Mouse (Mus musculus): ENCODE measurements at regions not wholly inside any gene's neighbourhood (a gene's known extent, or its start where the extent isn't known, plus 50 kb on each side); places are given as distances from the start of the nearest gene placed in this dataset.
A peak's percentile ranks its signal among the peaks of the same experiment; 100 is the strongest.

DNA sequence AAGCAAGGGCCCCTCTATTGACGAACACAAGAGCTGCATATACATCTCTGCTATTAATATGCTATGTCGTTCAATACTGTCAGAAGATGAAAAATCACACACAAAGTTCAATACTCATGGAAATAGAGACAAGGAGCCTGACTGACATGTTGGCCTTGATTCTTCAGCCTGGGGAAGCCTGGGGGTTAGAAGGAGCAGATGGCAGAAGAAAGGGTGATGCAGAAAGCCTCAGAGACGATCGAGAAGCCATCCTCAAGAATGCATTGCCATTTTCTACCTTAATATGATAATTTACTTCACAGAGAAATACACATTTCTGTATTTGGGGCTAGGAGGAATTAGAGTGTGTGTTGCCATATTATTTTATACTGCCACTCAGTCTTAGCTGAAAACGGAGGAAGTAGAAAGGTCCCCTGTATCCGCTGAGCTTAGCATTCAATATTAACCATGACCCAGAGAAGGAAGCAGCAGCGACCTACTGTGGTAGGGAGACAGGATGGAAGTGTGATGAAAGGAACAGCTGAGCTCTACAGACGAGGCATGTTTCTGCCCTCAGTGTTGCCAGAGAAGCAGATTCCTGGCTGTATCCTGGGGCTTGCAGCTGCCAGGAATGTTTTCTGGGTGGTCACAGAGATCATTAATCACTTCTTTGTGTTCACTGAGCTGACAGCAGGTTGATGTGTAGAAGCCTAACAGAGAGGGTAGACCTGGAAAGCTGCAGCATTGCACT lies 105.2 kb downstream of the Lrig3 start:
- 52% methylated on average over 8 of the region's 8 CpGs for WGBS
- no peaks in the 10 kb centered on the region for H3K27me3 ChIP-seq
- peak; percentile 87; the same call in 1 of the 2 replicates for ATAC-seq (ENCODE audit: insufficient number of reproducible peaks, insufficient read depth, low FRiP score, low TSS enrichment, low read depth)
- H3K9ac ChIP-seq (replicated peaks) = no peak overlapping the region
- peaks cover 16% of the 10 kb centered on the region for H3K4me1 ChIP-seq (replicated peaks)
- no peak overlapping the region for H3K4me3 ChIP-seq (replicated peaks)
- H3K36me3 ChIP-seq = no peaks in the 10 kb centered on the region
- H3K27ac ChIP-seq = 0 out of 2 replicates have a peak overlapping the region, but pooled peaks have one; percentile 35
- no peak overlapping the region for H3K4me2 ChIP-seq
- 0 out of 2 replicates have a peak, but pooled peaks cover 2% of the 10 kb centered on the region for H3K9me3 ChIP-seq

DNA sequence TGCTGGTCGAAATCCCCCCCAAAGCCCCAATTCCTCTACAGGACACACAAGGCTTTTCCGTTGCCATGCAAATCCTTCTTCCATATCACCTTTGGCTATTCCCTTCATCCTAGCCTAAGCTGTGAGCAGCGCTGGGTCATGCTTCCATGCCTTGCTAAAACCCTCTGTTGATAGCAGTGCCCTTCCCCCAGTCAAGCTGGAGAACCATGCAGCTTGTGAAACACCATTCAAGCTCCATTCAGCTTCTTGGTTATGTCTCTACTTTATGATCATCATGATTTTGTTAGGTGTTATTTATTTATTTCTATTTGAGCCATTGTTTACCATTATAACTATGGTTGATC lies 105.7 kb downstream of the Lrig3 start:
- no peak for ATAC-seq (ENCODE audit: insufficient number of reproducible peaks, insufficient read depth, low FRiP score, low TSS enrichment, low read depth)
- Histone ChIP-seq H3K9me3 (no peaks in the 10 kb centered on the region), H3K4me3 (replicated peaks) (no peak overlapping the region), H3K9ac (replicated peaks) (no peak overlapping the region), H3K27me3 (no peaks in the 10 kb centered on the region), H3K4me1 (replicated peaks) (peaks cover 16% of the 10 kb centered on the region), H3K27ac (no peak overlapping the region), H3K4me2 (no peak overlapping the region), H3K36me3 (no peaks in the 10 kb centered on the region)
- WGBS = 67% methylated on average over 3 of the region's 3 CpGs

DNA sequence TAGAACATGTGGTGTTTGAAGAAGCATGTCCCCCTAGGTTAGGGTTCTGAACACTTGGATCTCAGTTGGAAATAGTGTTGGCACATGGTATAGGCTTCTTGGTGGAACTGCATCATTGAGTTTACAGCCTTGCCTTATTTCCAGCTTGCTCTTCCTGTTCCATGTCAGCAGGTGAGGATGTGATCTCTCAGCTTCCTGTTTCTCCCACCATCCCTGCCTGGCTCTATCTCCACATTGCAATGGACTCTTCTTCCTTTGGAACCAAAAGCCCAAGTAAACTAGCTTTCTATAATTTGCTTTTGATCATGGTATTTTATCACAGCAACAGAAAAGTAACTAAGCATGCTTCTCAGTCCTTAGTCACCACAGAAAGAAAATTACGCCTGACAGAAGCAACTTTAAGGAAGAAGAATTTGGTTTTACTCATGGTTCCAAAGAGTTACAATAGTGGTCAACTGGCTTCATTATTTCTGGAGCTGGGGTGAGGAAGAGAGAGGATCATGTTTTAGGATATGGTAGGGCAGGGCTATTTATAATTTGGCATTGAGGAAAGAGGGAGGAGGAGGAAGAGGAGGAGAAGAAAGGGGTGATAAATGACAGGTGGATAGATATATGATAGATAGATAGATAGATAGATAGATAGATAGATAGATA lies 111.5 kb downstream of the Lrig3 start:
- no peak overlapping the region for H3K27ac ChIP-seq
- H3K9me3 ChIP-seq = no peaks in the 10 kb centered on the region
- no peak overlapping the region for H3K4me3 ChIP-seq (replicated peaks)
- no peaks in the 10 kb centered on the region for H3K4me1 ChIP-seq (replicated peaks)
- H3K36me3 ChIP-seq = no peaks in the 10 kb centered on the region
- no peak for ATAC-seq (ENCODE audit: insufficient number of reproducible peaks, insufficient read depth, low FRiP score, low TSS enrichment, low read depth)
- no peak overlapping the region for H3K9ac ChIP-seq (replicated peaks)
- no peaks in the 10 kb centered on the region for H3K27me3 ChIP-seq
- no peak overlapping the region for H3K4me2 ChIP-seq
- whole genome bisulfite sequencing = 91% methylated on average over 1 of the region's 1 CpGs

DNA sequence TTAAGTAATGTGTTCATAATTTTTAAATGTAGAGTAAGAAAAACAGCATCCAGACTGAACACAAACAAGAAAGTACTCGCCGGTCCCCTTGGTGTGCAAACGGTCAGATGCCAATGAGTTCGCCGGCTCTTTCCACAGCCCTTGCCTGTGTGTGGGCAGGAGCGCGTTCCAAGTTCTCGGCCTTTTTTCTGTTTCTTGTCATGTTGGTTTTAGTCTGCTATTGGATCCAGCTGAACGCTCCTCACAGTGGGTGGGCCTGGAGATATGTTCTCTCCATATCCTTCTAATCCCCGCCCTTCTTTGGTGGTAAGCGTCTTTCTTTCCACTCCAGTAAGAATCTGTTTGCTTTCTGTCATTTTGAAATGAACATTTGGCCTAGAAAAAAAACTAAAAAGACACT lies 116.6 kb downstream of the Lrig3 start:
- Histone ChIP-seq H3K9me3 (no peaks in the 10 kb centered on the region), H3K4me3 (replicated peaks) (no peak overlapping the region), H3K4me1 (replicated peaks) (no peaks in the 10 kb centered on the region), H3K4me2 (no peak overlapping the region), H3K27ac (no peak overlapping the region), H3K27me3 (no peaks in the 10 kb centered on the region), H3K36me3 (no peaks in the 10 kb centered on the region), H3K9ac (replicated peaks) (no peak overlapping the region)
- 68% methylated on average over 11 of the region's 11 CpGs for WGBS
- no peak for ATAC-seq (ENCODE audit: insufficient number of reproducible peaks, insufficient read depth, low FRiP score, low TSS enrichment, low read depth)

DNA sequence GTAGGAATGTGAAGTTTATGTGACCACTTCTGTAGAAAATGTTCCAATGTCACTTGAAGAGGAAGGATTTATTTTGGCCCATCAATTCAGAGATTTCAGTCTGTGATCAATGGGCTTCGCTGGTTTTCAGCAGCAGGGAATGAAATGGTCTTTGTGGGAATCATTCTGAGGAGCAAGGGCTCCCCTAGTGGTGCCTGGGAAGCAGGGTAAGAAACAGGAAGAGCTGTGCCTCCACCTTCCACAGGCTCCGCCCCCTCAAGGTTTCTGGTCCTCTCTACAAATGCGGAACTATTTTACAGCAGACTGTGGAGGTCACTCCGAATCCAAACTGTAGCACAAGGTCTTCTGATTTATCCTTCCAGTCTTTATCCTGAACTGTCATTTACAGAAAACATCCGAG lies 120.7 kb downstream of the Lrig3 start:
- no peak overlapping the region for H3K4me2 ChIP-seq
- H3K9me3 ChIP-seq = no peaks in the 10 kb centered on the region
- no peak overlapping the region for H3K9ac ChIP-seq (replicated peaks)
- no peak for ATAC-seq (ENCODE audit: insufficient number of reproducible peaks, insufficient read depth, low FRiP score, low TSS enrichment, low read depth)
- no peaks in the 10 kb centered on the region for H3K27me3 ChIP-seq
- H3K4me1 ChIP-seq (replicated peaks) = no peaks in the 10 kb centered on the region
- WGBS = 79% methylated on average over 5 of the region's 5 CpGs
- no peak overlapping the region for H3K27ac ChIP-seq
- no peaks in the 10 kb centered on the region for H3K36me3 ChIP-seq
- no peak overlapping the region for H3K4me3 ChIP-seq (replicated peaks)

DNA sequence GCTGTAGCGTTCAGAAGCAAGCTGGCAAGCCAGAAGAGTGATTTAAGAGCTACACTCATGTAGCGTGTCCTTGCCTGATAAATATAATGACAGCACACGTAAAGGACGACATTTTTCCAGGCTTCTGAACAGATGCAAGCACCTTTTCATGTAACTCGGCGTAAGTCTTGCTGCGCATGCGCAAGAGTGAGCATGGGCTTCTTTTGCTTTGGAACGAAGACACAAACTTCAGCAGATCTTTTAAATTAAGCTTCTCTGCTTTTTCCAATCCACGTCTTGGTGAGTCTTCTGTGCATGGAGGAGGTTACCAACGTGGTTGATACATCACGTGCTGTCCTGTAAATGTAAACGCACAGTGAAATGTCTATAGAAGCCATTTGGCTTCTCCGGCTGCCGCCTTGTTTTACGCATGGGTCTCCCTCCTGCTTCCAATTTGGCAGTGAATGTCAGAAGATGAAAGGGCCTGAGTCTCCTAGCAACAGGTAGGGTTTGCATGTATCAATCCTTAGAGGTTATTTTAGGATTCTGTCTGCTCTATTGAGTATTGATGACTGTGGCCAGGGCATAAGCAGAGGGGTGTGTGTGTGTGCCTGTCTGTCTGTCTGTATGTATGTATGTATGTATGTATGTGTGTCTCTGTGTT lies 128.4 kb downstream of the Lrig3 start:
- no peak overlapping the region for H3K4me3 ChIP-seq (replicated peaks)
- WGBS = 63% methylated on average over 16 of the region's 16 CpGs
- no peak overlapping the region for H3K9ac ChIP-seq (replicated peaks)
- no peak overlapping the region for H3K4me2 ChIP-seq
- no peak overlapping the region for H3K27ac ChIP-seq
- H3K27me3 ChIP-seq = no peaks in the 10 kb centered on the region
- H3K36me3 ChIP-seq = no peaks in the 10 kb centered on the region
- H3K4me1 ChIP-seq (replicated peaks) = 0 out of 2 replicates have a peak, but pooled peaks cover 5% of the 10 kb centered on the region
- no peaks in the 10 kb centered on the region for H3K9me3 ChIP-seq
- no peak for ATAC-seq (ENCODE audit: insufficient number of reproducible peaks, insufficient read depth, low FRiP score, low TSS enrichment, low read depth)

DNA sequence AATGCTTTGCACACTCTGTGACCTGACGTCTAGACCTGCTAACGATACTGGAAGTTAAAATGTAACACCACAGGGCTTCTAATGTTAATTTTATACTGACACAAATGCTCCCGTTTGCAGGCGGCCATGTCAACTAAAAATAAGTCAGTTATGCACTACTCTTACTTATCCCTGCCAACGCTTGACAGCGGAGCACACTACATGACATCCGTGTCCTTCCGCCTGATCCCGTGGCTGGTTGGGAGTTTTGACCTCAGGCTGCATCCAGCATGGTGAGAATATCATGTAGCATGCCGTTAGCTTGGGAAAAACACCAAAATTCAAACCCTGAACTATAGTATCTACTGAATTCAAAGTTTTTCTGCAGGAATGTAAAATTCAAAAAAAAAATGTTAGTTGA lies 131.9 kb downstream of the Lrig3 start:
- Histone ChIP-seq H3K27me3 (no peaks in the 10 kb centered on the region), H3K9ac (replicated peaks) (no peak overlapping the region), H3K4me3 (replicated peaks) (no peak overlapping the region), H3K4me1 (replicated peaks) (0 out of 2 replicates have a peak, but pooled peaks cover 5% of the 10 kb centered on the region), H3K9me3 (no peaks in the 10 kb centered on the region), H3K27ac (no peak overlapping the region), H3K4me2 (no peak overlapping the region), H3K36me3 (no peaks in the 10 kb centered on the region)
- ATAC-seq (ENCODE audit: insufficient number of reproducible peaks, insufficient read depth, low FRiP score, low TSS enrichment, low read depth) = no peak
- WGBS = 74% methylated on average over 10 of the region's 10 CpGs

DNA sequence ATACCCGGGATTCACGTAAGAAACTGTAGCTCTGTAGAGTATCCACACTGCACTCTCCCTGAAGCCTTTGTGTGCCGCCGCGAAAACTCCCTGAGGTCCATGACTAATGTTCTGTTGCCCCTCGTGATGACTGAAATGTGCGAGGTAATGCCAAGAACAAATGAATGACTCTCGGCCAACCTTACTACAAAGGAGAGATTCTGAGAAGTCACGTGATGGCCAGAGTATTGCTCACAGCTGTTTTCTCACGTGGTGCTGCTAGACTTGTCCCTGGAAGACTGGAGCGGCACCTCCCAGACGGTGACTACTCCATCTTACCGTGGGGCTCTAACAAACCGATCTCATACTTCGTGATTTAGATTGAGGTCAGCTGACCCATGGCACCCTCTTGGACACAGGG lies 136.9 kb downstream of the Lrig3 start:
- Histone ChIP-seq H3K4me3 (replicated peaks) (no peak overlapping the region), H3K9me3 (no peaks in the 10 kb centered on the region), H3K9ac (replicated peaks) (no peak overlapping the region), H3K36me3 (no peaks in the 10 kb centered on the region), H3K4me1 (replicated peaks) (no peaks in the 10 kb centered on the region), H3K27ac (no peak overlapping the region), H3K4me2 (no peak overlapping the region), H3K27me3 (peaks cover 4% of the 10 kb centered on the region; the same call in 1 of the 2 replicates)
- no peak for ATAC-seq (ENCODE audit: insufficient number of reproducible peaks, insufficient read depth, low FRiP score, low TSS enrichment, low read depth)
- WGBS = 87% methylated on average over 15 of the region's 15 CpGs

DNA sequence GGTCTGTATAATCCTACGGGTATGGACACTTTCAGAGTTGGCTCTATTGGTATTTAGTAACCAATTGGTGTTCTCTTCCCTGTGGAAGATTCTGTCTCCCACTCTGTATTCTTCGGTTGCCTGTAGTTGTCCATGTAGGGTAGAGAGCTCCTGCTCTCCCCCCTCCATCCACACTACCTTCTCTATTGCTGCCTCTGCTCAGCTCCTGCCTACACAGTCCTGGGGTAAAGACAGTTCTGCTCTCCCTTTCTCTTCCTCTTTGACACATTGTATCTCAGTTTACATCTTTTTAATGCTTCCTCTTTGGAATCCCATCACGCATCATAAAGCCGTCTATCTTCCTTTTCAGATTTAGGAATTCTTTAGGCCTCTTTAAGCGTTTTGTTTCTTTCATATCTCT lies 147.1 kb downstream of the Lrig3 start:
- Histone ChIP-seq H3K27ac (no peak overlapping the region), H3K9me3 (no peaks in the 10 kb centered on the region), H3K36me3 (no peaks in the 10 kb centered on the region), H3K4me1 (replicated peaks) (no peaks in the 10 kb centered on the region), H3K9ac (replicated peaks) (no peak overlapping the region), H3K27me3 (no peaks in the 10 kb centered on the region), H3K4me2 (no peak overlapping the region), H3K4me3 (replicated peaks) (no peak overlapping the region)
- WGBS = 88% methylated on average over 5 of the region's 5 CpGs
- ATAC-seq (ENCODE audit: insufficient number of reproducible peaks, insufficient read depth, low FRiP score, low TSS enrichment, low read depth) = no peak

DNA sequence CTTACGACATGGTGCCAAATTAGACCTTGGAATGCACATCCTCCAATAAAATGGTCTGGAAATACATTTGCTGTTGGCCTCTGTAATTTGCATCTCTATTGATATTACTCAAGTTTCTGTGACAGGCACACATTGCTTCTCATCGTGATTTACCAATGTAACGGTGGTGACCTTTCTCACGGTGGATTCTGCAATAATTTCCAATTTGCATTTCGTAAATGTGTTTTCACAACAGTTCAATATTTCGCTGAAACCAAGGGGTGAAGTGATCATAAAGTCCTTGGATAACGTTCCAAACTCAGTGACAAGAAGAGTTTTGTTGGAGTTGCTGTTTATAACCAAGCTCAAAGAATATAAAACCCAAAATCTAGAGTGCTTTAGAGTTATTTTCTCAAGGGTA lies 149.4 kb downstream of the Lrig3 start:
- Histone ChIP-seq H3K4me3 (replicated peaks) (no peak overlapping the region), H3K27me3 (no peaks in the 10 kb centered on the region), H3K4me2 (no peak overlapping the region), H3K36me3 (no peaks in the 10 kb centered on the region), H3K9ac (replicated peaks) (no peak overlapping the region), H3K4me1 (replicated peaks) (no peaks in the 10 kb centered on the region), H3K27ac (no peak overlapping the region), H3K9me3 (no peaks in the 10 kb centered on the region)
- WGBS = 87% methylated on average over 7 of the region's 7 CpGs
- no peak for ATAC-seq (ENCODE audit: insufficient number of reproducible peaks, insufficient read depth, low FRiP score, low TSS enrichment, low read depth)

DNA sequence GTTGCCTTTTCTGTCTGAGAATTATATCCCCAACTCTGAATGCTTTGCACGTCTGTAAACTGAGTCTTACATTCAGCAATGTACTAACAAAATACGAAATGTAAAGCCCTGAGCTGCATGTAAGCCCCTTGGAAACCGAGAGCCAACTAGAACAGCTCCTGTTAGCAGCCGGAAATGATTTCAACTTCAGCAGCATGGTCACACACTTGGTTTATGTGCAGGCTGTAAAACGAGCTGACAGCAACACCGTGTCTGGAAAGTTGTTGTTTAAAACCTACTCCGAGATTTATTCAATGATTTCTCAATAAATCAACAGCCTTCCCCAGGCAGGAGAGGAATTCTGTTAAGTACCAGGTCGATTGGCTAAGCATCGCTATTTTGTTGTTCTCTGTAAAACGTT lies 155.7 kb downstream of the Lrig3 start:
- no peaks in the 10 kb centered on the region for H3K36me3 ChIP-seq
- no peak overlapping the region for H3K4me3 ChIP-seq (replicated peaks)
- no peak overlapping the region for H3K9ac ChIP-seq (replicated peaks)
- peak overlapping the region; percentile 64; the same call in 1 of the 2 replicates for H3K27ac ChIP-seq
- WGBS = 36% methylated on average over 10 of the region's 10 CpGs
- H3K9me3 ChIP-seq = no peaks in the 10 kb centered on the region
- no peak for ATAC-seq (ENCODE audit: insufficient number of reproducible peaks, insufficient read depth, low FRiP score, low TSS enrichment, low read depth)
- H3K4me1 ChIP-seq (replicated peaks) = peaks cover 6% of the 10 kb centered on the region; the same call in 1 of the 2 replicates
- no peaks in the 10 kb centered on the region for H3K27me3 ChIP-seq
- H3K4me2 ChIP-seq = no peak overlapping the region
